Mouse (Mus musculus) heart, embryonic 15.5 days (tissue): Measurements from ENCODE around the gene Plscr1. TPM values are rescaled to one million over a fixed set of nuclear protein-coding genes. Genes with fewer than 3 reads are reported as not detected.
A peak's percentile ranks its signal among the peaks of the same experiment; 100 is the strongest.

Source experiments
- ATAC-seq: fragments of 200-750 bp; cut with Nextera tagmentation; replicated peaks from 2 replicates; pipeline ENCODE4 v1.8.0; 2017; ENCODE audit warnings: low read depth, moderate TSS enrichment; ENCODE audit not compliant: insufficient number of reproducible peaks, insufficient read depth, low FRiP score
- H3K27ac ChIP-seq: fragments of 300-500 bp; sonication (generic); 2 replicates; pipeline ENCODE4 v1.5.1; 2015; ENCODE audit warnings: mild to moderate bottlenecking, inconsistent platforms
- H3K27me3 ChIP-seq: fragments of 300-500 bp; sonication (generic); 2 replicates; pipeline ENCODE4 v1.6.1; 2015; ENCODE audit warnings: inconsistent platforms
- H3K36me3 ChIP-seq: fragments of 300-500 bp; sonication (generic); 2 replicates; pipeline ENCODE4 v1.6.1; 2015; ENCODE audit warnings: mild to moderate bottlenecking, inconsistent platforms
- H3K4me1 ChIP-seq: fragments of 300-500 bp; sonication (generic); replicated peaks from 2 replicates; pipeline ENCODE4 v1.6.1; 2015; ENCODE audit warnings: inconsistent platforms
- H3K4me2 ChIP-seq: fragments of 300-500 bp; sonication (generic); 2 replicates; pipeline ENCODE4 v1.6.1; 2015; ENCODE audit warnings: inconsistent platforms, mild to moderate bottlenecking, moderate library complexity
- H3K4me3 ChIP-seq: fragments of 300-500 bp; sonication (generic); 2 replicates; pipeline ENCODE4 v1.5.1; 2015; ENCODE audit warnings: mild to moderate bottlenecking, inconsistent platforms
- H3K9ac ChIP-seq: fragments of 300-500 bp; sonication (generic); 2 replicates; pipeline ENCODE4 v1.6.1; 2015; ENCODE audit warnings: mild to moderate bottlenecking, inconsistent platforms
- H3K9me3 ChIP-seq: fragments of 300-500 bp; sonication (generic); replicated peaks from 2 replicates; pipeline ENCODE4 v1.6.1; 2016; ENCODE audit warnings: inconsistent platforms
- WGBS: fragments of 180-500 bp; shearing (Covaris S2); methylation state at CpG from one replicate; pipeline ENCODE4 v1.1.7; 2015; ENCODE audit warnings: mixed read lengths; 5-methylcytosine and 5-hydroxymethylcytosine counted together
- polyA plus RNA-seq: library from polyadenylated mRNA; unstranded; fragments of >200 nt; fragmentation: Nextera tagmentation; extraction: Ambion mirVana; gene quantifications from 2 replicates; pipeline ENCODE4 v1.2.1, GENCODE M21; 2015

Plscr1 gene
- polyA plus RNA-seq, 1 experiment from 2014 or later = 25.0 TPM

GRCm38 (mm10) chr9:92265719-92266118 is 16.2 kb downstream of the Plscr1 start:
- no peaks in the 10 kb centered on the region for H3K27me3 ChIP-seq
- H3K9me3 ChIP-seq = no peaks in the 10 kb centered on the region
- H3K36me3 ChIP-seq = peaks cover 32% of the 10 kb centered on the region
- 52% methylated on average over 4 of the region's 4 CpGs for WGBS
- no peak for ATAC-seq
- H3K4me1 ChIP-seq = peaks cover 2% of the 10 kb centered on the region
- H3K9ac ChIP-seq = no peak overlapping the region
- H3K4me2 ChIP-seq = peak overlapping the region; percentile 50
- H3K27ac ChIP-seq = no peak overlapping the region
- H3K4me3 ChIP-seq = 0 out of 2 replicates have a peak overlapping the region, but pooled peaks have one; percentile 0

GRCm38 (mm10) chr9:92266558-92267171 is 17.1 kb downstream of the Plscr1 start:
- Histone ChIP-seq H3K9me3 (no peaks in the 10 kb centered on the region), H3K27ac (no peak overlapping the region), H3K4me3 (no peak overlapping the region), H3K9ac (no peak overlapping the region), H3K4me2 (no peak overlapping the region), H3K36me3 (peaks cover 30% of the 10 kb centered on the region), H3K4me1 (peaks cover 7% of the 10 kb centered on the region), H3K27me3 (no peaks in the 10 kb centered on the region)
- WGBS = 82% methylated on average over 8 of the region's 8 CpGs
- no peak for ATAC-seq

- Histone ChIP-seq H3K36me3 (peaks cover 35% of the 10 kb centered on the region), H3K9me3 (no peaks in the 10 kb centered on the region), H3K27me3 (no peaks in the 10 kb centered on the region), H3K4me1 (peaks cover 7% of the 10 kb centered on the region), H3K4me2 (no peak overlapping the region), H3K4me3 (no peak overlapping the region), H3K27ac (no peak overlapping the region), H3K9ac (no peak overlapping the region)
- ATAC-seq = no peak
- WGBS = 77% methylated on average over 1 of the region's 1 CpGs
Measured at GRCm38 (mm10) chr9:92267732-92268131, 18.2 kb downstream of the Plscr1 start.

GRCm38 (mm10) chr9:92269829-92270404 is 20.4 kb downstream of the Plscr1 start:
- no peaks in the 10 kb centered on the region for H3K9me3 ChIP-seq
- 88% methylated on average over 5 of the region's 5 CpGs for WGBS

GRCm38 (mm10) chr9:92270927-92271326 is 21.4 kb downstream of the Plscr1 start:
- no peak for ATAC-seq
- WGBS = 31% methylated on average over 4 of the region's 4 CpGs
- H3K9ac ChIP-seq = no peak overlapping the region
- H3K36me3 ChIP-seq = peaks cover 35% of the 10 kb centered on the region
- no peak overlapping the region for H3K4me2 ChIP-seq
- H3K9me3 ChIP-seq = no peaks in the 10 kb centered on the region
- no peaks in the 10 kb centered on the region for H3K27me3 ChIP-seq
- no peak overlapping the region for H3K4me3 ChIP-seq
- peaks cover 25% of the 10 kb centered on the region for H3K4me1 ChIP-seq
- peak overlapping the region; percentile 47 for H3K27ac ChIP-seq

More at GRCm38 (mm10) chr9:92269829-92270404, 20.4 kb downstream of the Plscr1 start:
- Histone ChIP-seq H3K4me1 (peaks cover 17% of the 10 kb centered on the region), H3K4me3 (no peak overlapping the region), H3K27me3 (no peaks in the 10 kb centered on the region), H3K36me3 (peaks cover 35% of the 10 kb centered on the region), H3K4me2 (no peak overlapping the region), H3K27ac (no peak overlapping the region), H3K9ac (no peak overlapping the region)
- ATAC-seq = no peak

- whole genome bisulfite sequencing = 80% methylated on average over 4 of the region's 4 CpGs
- H3K4me1 ChIP-seq = peaks cover 27% of the 10 kb centered on the region
- H3K27ac ChIP-seq = no peak overlapping the region
- ATAC-seq = no peak
- no peak overlapping the region for H3K4me2 ChIP-seq
- H3K9me3 ChIP-seq = no peaks in the 10 kb centered on the region
- H3K36me3 ChIP-seq = peaks cover 25% of the 10 kb centered on the region; the same call in 1 of the 2 replicates
- H3K27me3 ChIP-seq = no peaks in the 10 kb centered on the region
- H3K9ac ChIP-seq = no peak overlapping the region
- no peak overlapping the region for H3K4me3 ChIP-seq
Measured at GRCm38 (mm10) chr9:92272650-92273049, 23.1 kb downstream of the Plscr1 start.

GRCm38 (mm10) chr9:92273271-92273670 is 23.7 kb downstream of the Plscr1 start:
- H3K4me1 ChIP-seq = peaks cover 27% of the 10 kb centered on the region
- no peak overlapping the region for H3K4me3 ChIP-seq
- H3K9me3 ChIP-seq = no peaks in the 10 kb centered on the region
- ATAC-seq = no peak
- no peak overlapping the region for H3K4me2 ChIP-seq
- 82% methylated on average over 2 of the region's 2 CpGs for WGBS
- H3K27me3 ChIP-seq = no peaks in the 10 kb centered on the region
- peaks cover 20% of the 10 kb centered on the region; the same call in 1 of the 2 replicates for H3K36me3 ChIP-seq
- H3K27ac ChIP-seq = no peak overlapping the region
- H3K9ac ChIP-seq = no peak overlapping the region

GRCm38 (mm10) chr9:92273956-92274762 is 24.6 kb downstream of the Plscr1 start:
- 54% methylated on average over 6 of the region's 6 CpGs for WGBS

GRCm38 (mm10) chr9:92275486-92276207 is 26.1 kb downstream of the Plscr1 start, which contains the start of gene Plscr2:
Plscr2 (plus strand) TSS chr9:92275602.
- Histone ChIP-seq H3K4me3 (peak within 1 kb of the TSS; percentile 43), H3K4me2 (peak within 1 kb of the TSS; percentile 52), H3K36me3 (peaks cover 8% of the 10 kb centered on the region; the same call in 1 of the 2 replicates), H3K4me1 (peaks cover 25% of the 10 kb centered on the region), H3K27me3 (no peaks in the 10 kb centered on the region), H3K9me3 (no peaks in the 10 kb centered on the region), H3K27ac (peak within 1 kb of the TSS; percentile 83), H3K9ac (peak within 1 kb of the TSS; percentile 41)
- WGBS = 31% methylated on average over 9 of the region's 9 CpGs
- peak; percentile 77 for ATAC-seq

More at GRCm38 (mm10) chr9:92273956-92274762, 24.6 kb downstream of the Plscr1 start:
- Histone ChIP-seq H3K27ac (0 out of 2 replicates have a peak overlapping the region, but pooled peaks have one; percentile 27), H3K4me2 (no peak overlapping the region), H3K27me3 (no peaks in the 10 kb centered on the region), H3K4me1 (peaks cover 27% of the 10 kb centered on the region), H3K36me3 (peaks cover 20% of the 10 kb centered on the region; the same call in 1 of the 2 replicates), H3K9ac (no peak overlapping the region), H3K4me3 (no peak overlapping the region), H3K9me3 (no peaks in the 10 kb centered on the region)
- no peak for ATAC-seq

GRCm38 (mm10) chr9:92276360-92276759 is 26.8 kb downstream of the Plscr1 start:
- peak overlapping the region; percentile 52 for H3K4me2 ChIP-seq
- H3K27me3 ChIP-seq = no peaks in the 10 kb centered on the region
- H3K36me3 ChIP-seq = 0 out of 2 replicates have a peak, but pooled peaks cover 5% of the 10 kb centered on the region
- peak overlapping the region; percentile 41 for H3K9ac ChIP-seq
- 34% methylated on average over 7 of the region's 7 CpGs for WGBS
- no peak for ATAC-seq
- no peaks in the 10 kb centered on the region for H3K9me3 ChIP-seq
- peak overlapping the region; percentile 43 for H3K4me3 ChIP-seq
- peaks cover 20% of the 10 kb centered on the region for H3K4me1 ChIP-seq
- H3K27ac ChIP-seq = peak overlapping the region; percentile 83

GRCm38 (mm10) chr9:92280048-92280447 is 30.5 kb downstream of the Plscr1 start:
- Histone ChIP-seq H3K4me2 (no peak overlapping the region), H3K27ac (no peak overlapping the region), H3K36me3 (no peaks in the 10 kb centered on the region), H3K4me3 (no peak overlapping the region), H3K9me3 (no peaks in the 10 kb centered on the region), H3K4me1 (peaks cover 9% of the 10 kb centered on the region), H3K27me3 (no peaks in the 10 kb centered on the region), H3K9ac (no peak overlapping the region)
- no peak for ATAC-seq
- WGBS = 59% methylated on average over 1 of the region's 1 CpGs
